Mouse (Mus musculus): Measurements from ENCODE around the gene Tmem107. TPM values are rescaled to one million over a fixed set of nuclear protein-coding genes. Genes with fewer than 3 reads are reported as not detected.

Tmem107 gene
- total RNA-seq, 4 experiments from 2014 or later, result 13.1 to 28.3 (median 19.4) TPM

Other genes with a start within 250 kb of the Tmem107 start
- 10 to 100 TPM; 59.5 to 79.4 (median 68.0) TPM for gene Ndel1, start 198.9 kb upstream of the Tmem107 start, total RNA-seq (2022)
- under 1 TPM in 3 of 4 experiments, not detected in 1; 0.08 to 0.21 (median 0.09) TPM for gene Rnf222, start 182.3 kb upstream of the Tmem107 start, total RNA-seq (2022)
- gene Rpl26, start 169.2 kb upstream of the Tmem107 start, total RNA-seq (2022), result 1,000 to 10,000 TPM; 1,214 to 1,402 (median 1,307) TPM
- gene Odf4, start 143.7 kb upstream of the Tmem107 start, total RNA-seq (2022), result 1 to 10 TPM in 1 of 4 experiments, under 1 TPM in 2, not detected in 1; 0.35 to 1.7 (median 0.78) TPM
- gene Arhgef15, start 113.3 kb upstream of the Tmem107 start, total RNA-seq (2022), result 10 to 100 TPM; 15.5 to 32.7 (median 24.5) TPM
- 10 to 100 TPM; 14.7 to 35.0 (median 28.1) TPM for gene Slc25a35, start 102.7 kb upstream of the Tmem107 start, total RNA-seq (2022)
- gene Rangrf, start 95.6 kb upstream of the Tmem107 start, total RNA-seq (2022), result 10 to 100 TPM; 21.0 to 27.9 (median 23.6) TPM
- gene Pfas, start 62.3 kb upstream of the Tmem107 start, total RNA-seq (2022), result 10 to 100 TPM; 33.9 to 48.4 (median 40.5) TPM
- 10 to 100 TPM; 30.7 to 46.1 (median 39.2) TPM for gene Ctc1, start 54.9 kb upstream of the Tmem107 start, total RNA-seq (2022)
- 1 to 10 TPM; 1.7 to 2.9 (median 2.3) TPM for gene Aurkb, start 25.2 kb upstream of the Tmem107 start, total RNA-seq (2022)
- gene Borcs6, start 11.1 kb upstream of the Tmem107 start, total RNA-seq (2022), result 10 to 100 TPM; 29.8 to 33.9 (median 31.5) TPM
- gene Vamp2, start 17.7 kb downstream of the Tmem107 start, total RNA-seq (2022), result 100 to 1,000 TPM; 118 to 221 (median 178) TPM
- gene Per1, start 24.4 kb downstream of the Tmem107 start, total RNA-seq (2022), result 100 to 1,000 TPM in 1 of 4 experiments, 10 to 100 TPM in 3; 30.0 to 119 (median 51.6) TPM
- gene Hes7, start 49.6 kb downstream of the Tmem107 start, total RNA-seq (2022), result under 1 TPM in 2 of 4 experiments, not detected in 2; 0.18 to 0.22 TPM
- gene 9130213A22Rik, start 51.8 kb downstream of the Tmem107 start, total RNA-seq (2022), result under 1 TPM; 0.26 to 0.95 (median 0.84) TPM
- gene Aloxe3, start 55.1 kb downstream of the Tmem107 start, total RNA-seq (2022), result 1 to 10 TPM in 3 of 4 experiments, under 1 TPM in 1; 0.87 to 2.2 (median 1.7) TPM
- gene Alox12b, start 86.2 kb downstream of the Tmem107 start, total RNA-seq (2022), result not detected
- not detected for gene Alox8, start 127.0 kb downstream of the Tmem107 start, total RNA-seq (2022)
- not detected for gene Gucy2e, start 166.2 kb downstream of the Tmem107 start, total RNA-seq (2022)